Mouse (Mus musculus) heart, postnatal 0 days (tissue): ENCODE measurements around the gene Hyou1.

Experiments
- CTCF ChIP-seq: IDR thresholded peaks from 2 replicates; pipeline ENCODE4 v1.5.1; 2016; ENCODE audit warnings: antibody characterized with exemption, control low read depth, low read depth
- EP300 ChIP-seq: IDR thresholded peaks from 2 replicates; pipeline ENCODE4 v1.6.1; 2016; ENCODE audit warnings: antibody characterized with exemption, low read depth

GRCm38 (mm10) chr9:44399795-44400114 is 20.5 kb downstream of the Hyou1 start:
- TF ChIP-seq EP300 = no peak
- TF ChIP-seq CTCF = no peak
